Comparison of ENCODE assay signal across 7 mouse cellular contexts in the genomic region with DNA sequence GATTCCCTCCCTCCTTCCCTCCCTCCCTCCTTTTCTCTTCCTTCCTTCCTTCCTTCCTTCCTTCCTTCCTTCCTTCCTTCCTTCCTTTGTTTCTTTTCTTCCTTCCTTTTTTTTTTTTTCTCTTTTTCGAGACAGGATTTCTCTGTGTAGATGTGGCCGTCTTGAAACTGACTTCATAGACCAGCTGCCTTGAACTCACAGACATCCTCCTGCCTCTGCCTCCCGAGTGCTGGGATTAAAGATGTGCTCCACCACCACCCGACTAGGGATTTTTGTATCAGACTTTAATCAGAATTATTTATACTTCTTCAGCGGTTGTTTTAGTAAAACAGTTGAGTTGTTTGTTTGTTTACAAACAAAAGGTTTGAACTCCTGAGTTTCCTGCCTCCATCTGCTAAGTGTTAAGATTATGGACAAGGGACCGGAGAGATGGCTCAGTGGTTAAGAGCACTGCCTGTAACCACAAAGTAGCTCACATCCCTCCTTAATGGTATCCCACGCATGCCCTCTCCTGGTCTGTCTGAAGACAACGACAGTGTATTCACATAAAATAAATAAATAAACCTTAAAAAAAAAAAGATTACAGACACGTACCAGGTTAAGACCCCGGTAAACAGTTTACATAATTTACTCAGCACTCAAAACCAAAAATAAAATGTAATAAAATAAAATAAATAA. TPM values are rescaled to one million over a fixed set of nuclear protein-coding genes. Genes with fewer than 3 reads are reported as not detected.
A peak's percentile ranks its signal among the peaks of the same experiment; 100 is the strongest.
DNase-seq lines count a peak whose midpoint lies in the region; ATAC-seq lines count a peak whose summit lies in the region.

No protein-coding gene starts in this region.

- no peaks in the 10 kb centered on the region for H3K9me3 ChIP-seq in embryonic facial prominence, embryonic 12.5 days
- H3K9me3 ChIP-seq in intestine, embryonic 14.5 days (ENCODE audit: control insufficient read depth, low read length): no peaks in the 10 kb centered on the region
- no peaks in the 10 kb centered on the region for H3K9me3 ChIP-seq in lung, embryonic 16.5 days (ENCODE audit: control insufficient read depth, low read length)
- no peaks in the 10 kb centered on the region for H3K9me3 ChIP-seq in stomach, embryonic 16.5 days (replicated peaks; ENCODE audit: control insufficient read depth, low read length)

- DNase-seq in 416B (ENCODE audit: low read depth): peak; percentile 70
- DNase-seq in CD4-positive, CD25-positive, alpha-beta regulatory T cell, adult 2 months (ENCODE audit: low read depth, low spot score): peak; percentile 47
- no peak for DNase-seq in intestine, embryonic 14.5 days (ENCODE audit: low spot score)
- no peak for DNase-seq in right cerebral cortex, adult 18-20 months

- WGBS in embryonic facial prominence, embryonic 12.5 days: 76% methylated on average over 10 of the region's 10 CpGs
- 70% methylated on average over 10 of the region's 10 CpGs for WGBS in intestine, embryonic 14.5 days
- 65% methylated on average over 10 of the region's 10 CpGs for WGBS in lung, embryonic 16.5 days
- WGBS in stomach, embryonic 16.5 days: 65% methylated on average over 10 of the region's 10 CpGs

- no peak for ATAC-seq in embryonic facial prominence, embryonic 12.5 days (ENCODE audit: insufficient number of reproducible peaks, insufficient read depth, low FRiP score, low TSS enrichment)
- ATAC-seq in intestine, embryonic 14.5 days (replicated peaks; ENCODE audit: low FRiP score, low TSS enrichment, low read depth): no peak
- peak; percentile 34; the same call in 1 of the 2 replicates for ATAC-seq in lung, embryonic 16.5 days (ENCODE audit: low read depth)
- no peak for ATAC-seq in stomach, embryonic 16.5 days (ENCODE audit: insufficient read depth, low FRiP score)

- peaks cover 13% of the 10 kb centered on the region for H3K36me3 ChIP-seq in embryonic facial prominence, embryonic 12.5 days
- H3K36me3 ChIP-seq in intestine, embryonic 14.5 days (ENCODE audit: control insufficient read depth, insufficient read depth, low read length): peaks cover 8% of the 10 kb centered on the region
- H3K36me3 ChIP-seq in lung, embryonic 16.5 days (ENCODE audit: control insufficient read depth, insufficient read depth, low read length): peaks cover 8% of the 10 kb centered on the region
- peaks cover 7% of the 10 kb centered on the region for H3K36me3 ChIP-seq in stomach, embryonic 16.5 days (ENCODE audit: control insufficient read depth, insufficient read depth, low read length)

- H3K27me3 ChIP-seq in embryonic facial prominence, embryonic 12.5 days: no peaks in the 10 kb centered on the region
- no peaks in the 10 kb centered on the region for H3K27me3 ChIP-seq in intestine, embryonic 14.5 days (replicated peaks; ENCODE audit: control insufficient read depth, insufficient read depth, low read length)
- H3K27me3 ChIP-seq in lung, embryonic 16.5 days (ENCODE audit: control insufficient read depth, insufficient read depth, low read depth, low read length): no peaks in the 10 kb centered on the region
- H3K27me3 ChIP-seq in stomach, embryonic 16.5 days (ENCODE audit: control insufficient read depth, insufficient read depth, low read length): no peaks in the 10 kb centered on the region

- H3K4me2 ChIP-seq in embryonic facial prominence, embryonic 12.5 days (replicated peaks): 0 out of 2 replicates have a peak overlapping the region, but pooled peaks have one; percentile 9
- H3K4me2 ChIP-seq in intestine, embryonic 14.5 days (ENCODE audit: low read length): peak overlapping the region; percentile 65
- H3K4me2 ChIP-seq in lung, embryonic 16.5 days (ENCODE audit: low read depth, low read length): peak overlapping the region; percentile 80
- peak overlapping the region; percentile 48 for H3K4me2 ChIP-seq in stomach, embryonic 16.5 days (ENCODE audit: low read depth, low read length)

- H3K4me3 ChIP-seq in embryonic facial prominence, embryonic 12.5 days: peak overlapping the region; percentile 93; the same call in 1 of the 2 replicates
- H3K4me3 ChIP-seq in intestine, embryonic 14.5 days (ENCODE audit: low read depth, low read length): peak overlapping the region; percentile 96
- H3K4me3 ChIP-seq in lung, embryonic 16.5 days (ENCODE audit: low read length): peak overlapping the region; percentile 98
- H3K4me3 ChIP-seq in stomach, embryonic 16.5 days (replicated peaks; ENCODE audit: low read length): peak overlapping the region; percentile 99

- H3K4me1 ChIP-seq in embryonic facial prominence, embryonic 12.5 days: peaks cover 9% of the 10 kb centered on the region
- H3K4me1 ChIP-seq in intestine, embryonic 14.5 days (replicated peaks; ENCODE audit: control insufficient read depth, insufficient read depth, low read length): peaks cover 10% of the 10 kb centered on the region
- H3K4me1 ChIP-seq in lung, embryonic 16.5 days (replicated peaks; ENCODE audit: control insufficient read depth, insufficient read depth, low read length): peaks cover 10% of the 10 kb centered on the region
- H3K4me1 ChIP-seq in stomach, embryonic 16.5 days (ENCODE audit: control insufficient read depth, insufficient read depth, low read length): peaks cover 6% of the 10 kb centered on the region

- H3K27ac ChIP-seq in embryonic facial prominence, embryonic 12.5 days: no peak overlapping the region
- H3K27ac ChIP-seq in intestine, embryonic 14.5 days (ENCODE audit: low read depth): peak overlapping the region; percentile 38; the same call in 1 of the 2 replicates
- no peak overlapping the region for H3K27ac ChIP-seq in lung, embryonic 16.5 days (ENCODE audit: low read length)
- H3K27ac ChIP-seq in stomach, embryonic 16.5 days (ENCODE audit: low read length): peak overlapping the region; percentile 27; the same call in 1 of the 2 replicates

- H3K9ac ChIP-seq in embryonic facial prominence, embryonic 12.5 days: no peak overlapping the region
- H3K9ac ChIP-seq in intestine, embryonic 14.5 days (ENCODE audit: low read length): no peak overlapping the region
- 0 out of 2 replicates have a peak overlapping the region, but pooled peaks have one; percentile 19 for H3K9ac ChIP-seq in lung, embryonic 16.5 days (ENCODE audit: low read length)
- no peak overlapping the region for H3K9ac ChIP-seq in stomach, embryonic 16.5 days (ENCODE audit: low read length)

RNA-seq across cellular contexts. Expression of gene Atp6v1e1, which starts 0.5 kb away (rescaled TPM):
- 121 TPM in 2 replicates for polyA plus RNA-seq in embryonic facial prominence, embryonic 12.5 days (2016; fragmentation: Nextera tagmentation; extraction: Ambion mirVana)
- 116 and 117 TPM in 2 replicates for polyA plus RNA-seq in intestine, embryonic 14.5 days (2014; fragmentation: Nextera tagmentation; extraction: Ambion mirVana)
- 110 and 112 TPM in 2 replicates for polyA plus RNA-seq in lung, embryonic 16.5 days (2015; fragmentation: Nextera tagmentation; extraction: Ambion mirVana)
- polyA plus RNA-seq in stomach, embryonic 16.5 days (2015; fragmentation: Nextera tagmentation; extraction: Ambion mirVana): 163 and 173 TPM in 2 replicates

RNA-seq across cellular contexts. Expression of gene Bcl2l13, which starts 12.9 kb away (rescaled TPM):
- 37.1 TPM in 2 replicates for polyA plus RNA-seq in embryonic facial prominence, embryonic 12.5 days (2016; fragmentation: Nextera tagmentation; extraction: Ambion mirVana)
- polyA plus RNA-seq in intestine, embryonic 14.5 days (2014; fragmentation: Nextera tagmentation; extraction: Ambion mirVana): 27.2 and 27.6 TPM in 2 replicates
- polyA plus RNA-seq in lung, embryonic 16.5 days (2015; fragmentation: Nextera tagmentation; extraction: Ambion mirVana): 27.2 and 30.4 TPM in 2 replicates
- 27.9 and 29.6 TPM in 2 replicates for polyA plus RNA-seq in stomach, embryonic 16.5 days (2015; fragmentation: Nextera tagmentation; extraction: Ambion mirVana)

RNA-seq across cellular contexts. Expression of gene Slc25a18, which starts 49.7 kb away (rescaled TPM):
- polyA plus RNA-seq in embryonic facial prominence, embryonic 12.5 days (2016; fragmentation: Nextera tagmentation; extraction: Ambion mirVana): 0.24 and 0.34 TPM in 2 replicates
- polyA plus RNA-seq in intestine, embryonic 14.5 days (2014; fragmentation: Nextera tagmentation; extraction: Ambion mirVana): 0.09 TPM in 2 replicates
- 0.28 and 0.64 TPM in 2 replicates for polyA plus RNA-seq in lung, embryonic 16.5 days (2015; fragmentation: Nextera tagmentation; extraction: Ambion mirVana)
- 0.09 and 0.19 TPM in 2 replicates for polyA plus RNA-seq in stomach, embryonic 16.5 days (2015; fragmentation: Nextera tagmentation; extraction: Ambion mirVana)

Comparison
In these comparisons a context has a peak if more than half of its experiments do, and no peak if none do; other contexts are left out.
1. DNase-seq: peak in 416B (single experiment) and CD4-positive, CD25-positive, alpha-beta regulatory T cell, adult 2 months (single experiment); none in intestine, embryonic 14.5 days (single experiment) and right cerebral cortex, adult 18-20 months (single experiment).
2. H3K27ac ChIP-seq: peak in intestine, embryonic 14.5 days (single experiment) and stomach, embryonic 16.5 days (single experiment); none in embryonic facial prominence, embryonic 12.5 days (single experiment) and lung, embryonic 16.5 days (single experiment).
3. H3K4me2 ChIP-seq: peak in every context shown above with its lines; median percentile 80 in lung, embryonic 16.5 days; 65 in intestine, embryonic 14.5 days; 48 in stomach, embryonic 16.5 days; 9 in embryonic facial prominence, embryonic 12.5 days.
4. Peak in every context shown above with its lines, with median percentiles within 50 percentile points of each other: H3K4me3 ChIP-seq.